Mouse (Mus musculus) megakaryocyte, embryonic 14.5 days (primary cell): ENCODE results near the gene Clec1a.

ENCODE experiments used
- FLI1 ChIP-seq: IDR thresholded peaks from 2 replicates; pipeline ENCODE4 v1.6.1; 2012; ENCODE audit warnings: low read length, inconsistent platforms, mixed read lengths
- GATA1 ChIP-seq: IDR thresholded peaks from 3 replicates; pipeline ENCODE4 v1.6.1; 2012; ENCODE audit warnings: mixed read lengths, low read length, inconsistent platforms, borderline replicate concordance

DNA sequence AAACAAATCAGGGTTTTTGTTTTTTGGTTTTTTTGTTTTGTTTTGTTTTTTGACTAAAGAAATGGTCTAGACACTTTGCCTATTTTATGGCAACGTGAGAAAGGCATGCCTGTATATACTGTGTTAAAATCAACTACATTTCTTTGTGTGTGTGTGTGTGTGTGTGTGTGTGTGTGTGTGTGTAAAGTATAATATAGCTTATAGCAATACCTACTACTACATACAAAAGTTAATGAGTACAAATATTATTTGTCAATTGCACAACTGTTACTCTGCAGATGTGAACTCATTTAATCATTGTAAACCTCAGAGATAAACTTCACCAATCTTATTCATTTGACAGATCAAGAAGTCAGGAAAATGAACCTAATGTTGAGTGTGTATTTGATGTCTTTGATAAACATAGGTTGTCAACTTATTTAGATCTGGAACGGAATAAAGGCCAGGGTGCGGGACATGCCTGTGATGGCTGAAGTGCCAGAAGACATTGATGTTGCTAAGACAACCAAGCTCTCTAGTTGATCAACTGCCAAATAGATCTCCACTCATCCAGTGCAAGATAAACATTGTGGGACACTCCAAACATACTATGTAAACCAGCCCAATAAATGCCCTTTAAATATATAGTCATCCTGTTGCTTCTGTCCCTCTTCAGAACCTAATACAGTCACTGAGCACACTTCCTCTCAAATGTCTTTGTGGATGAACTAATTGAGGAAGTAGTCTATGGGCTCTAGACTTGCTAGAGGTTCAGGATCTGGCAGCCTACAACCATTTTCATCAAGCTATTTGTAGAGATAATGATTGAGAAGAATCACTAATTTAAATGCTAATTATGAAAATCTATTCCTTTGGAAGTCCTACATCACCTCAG is 45.8 kb upstream of the Clec1a start:
- TF ChIP-seq FLI1 (no peak), GATA1 (no peak)
